Mouse (Mus musculus) hindbrain, embryonic 14.5 days (tissue): Measurements from ENCODE around the gene Olfr668. TPM values are rescaled to one million over a fixed set of nuclear protein-coding genes. Genes with fewer than 3 reads are reported as not detected.
"Not testable (repeated sequence)": the region's sequence is repeated elsewhere in the genome, so short reads cannot be mapped to it uniquely, and the experiment has no call there.

Experiments
- ATAC-seq: fragments of 200-750 bp; cut with Nextera tagmentation; 2 replicates; pipeline ENCODE4 v1.8.0; 2017; ENCODE audit warnings: moderate number of reproducible peaks, mild to moderate bottlenecking, moderate TSS enrichment, moderate library complexity; ENCODE audit not compliant: low FRiP score
- DNase-seq: peaks from one replicate; pipeline ENCODE4 v3.0.0-alpha.2; 2015; ENCODE audit warnings: low spot score
- H3K27ac ChIP-seq: fragments of 300-500 bp; sonication (generic); 2 replicates; pipeline ENCODE4 v1.5.1; 2014; ENCODE audit warnings: mild to moderate bottlenecking, moderate library complexity
- H3K27me3 ChIP-seq: fragments of 300-500 bp; sonication (generic); 2 replicates; pipeline ENCODE4 v1.6.1; 2014; ENCODE audit warnings: mild to moderate bottlenecking, low read length, mixed read lengths; ENCODE audit not compliant: control insufficient read depth, insufficient read depth
- H3K36me3 ChIP-seq: fragments of 300-500 bp; sonication (generic); replicated peaks from 2 replicates; pipeline ENCODE4 v1.6.1; 2014; ENCODE audit not compliant: control insufficient read depth, insufficient read depth
- H3K4me1 ChIP-seq: fragments of 300-500 bp; sonication (generic); replicated peaks from 2 replicates; pipeline ENCODE4 v1.6.1; 2014; ENCODE audit warnings: antibody characterized with exemption, low read length, mixed read lengths; ENCODE audit not compliant: control insufficient read depth, insufficient read depth
- H3K4me2 ChIP-seq: fragments of 300-500 bp; sonication (generic); replicated peaks from 2 replicates; pipeline ENCODE4 v1.6.1; 2014; ENCODE audit warnings: mild to moderate bottlenecking, moderate library complexity
- H3K4me3 ChIP-seq: fragments of 300-500 bp; sonication (generic); replicated peaks from 2 replicates; pipeline ENCODE4 v1.5.1; 2014; ENCODE audit warnings: mild to moderate bottlenecking, low read length
- H3K9ac ChIP-seq: fragments of 300-500 bp; sonication (generic); 2 replicates; pipeline ENCODE4 v1.6.1; 2014
- H3K9me3 ChIP-seq: fragments of 300-500 bp; sonication (generic); 2 replicates; pipeline ENCODE4 v1.6.1; 2016; ENCODE audit warnings: low read length; ENCODE audit not compliant: control insufficient read depth
- WGBS: fragments of 180-500 bp; shearing (Covaris S2); extraction: QIAGEN DNeasy Blood & Tissue Kit; methylation state at CpG from one replicate; pipeline ENCODE4 v1.1.7; 2014; 5-methylcytosine and 5-hydroxymethylcytosine counted together
- polyA plus RNA-seq: library from polyadenylated mRNA; unstranded; fragments of >200 nt; fragmentation: Nextera tagmentation; extraction: Ambion mirVana; gene quantifications from 2 replicates; pipeline ENCODE4 v1.2.1, GENCODE M21; 2014

Gene Olfr668
- polyA plus RNA-seq = not detected in 2 replicates

GRCm38 (mm10) chr7:104927957-104928356 lies at the start of gene Olfr668:
Gene Olfr668 (minus strand): TSS chr7:104928057.
- Histone ChIP-seq H3K9ac (no peak within 1 kb of the TSS), H3K27me3 (no peaks in the 10 kb centered on the region), H3K36me3 (no peaks in the 10 kb centered on the region), H3K4me3 (no peak within 1 kb of the TSS), H3K27ac (no peak within 1 kb of the TSS), H3K4me2 (no peak within 1 kb of the TSS), H3K4me1 (no peaks in the 10 kb centered on the region), H3K9me3 (no peaks in the 10 kb centered on the region)
- ATAC-seq (no peak), DNase-seq (no peak)
- 79% methylated on average over 1 of the region's 1 CpGs for WGBS

- WGBS = 78% methylated on average over 2 of the region's 2 CpGs
- H3K27ac ChIP-seq, ATAC-seq, DNase-seq, H3K4me2 ChIP-seq, H3K27me3 ChIP-seq, H3K9me3 ChIP-seq, H3K4me1 ChIP-seq, H3K36me3 ChIP-seq, H3K9ac ChIP-seq, H3K4me3 ChIP-seq: not testable (repeated sequence)
Measured at GRCm38 (mm10) chr7:104972507-104972906, 44.6 kb upstream of the Olfr668 start.

GRCm38 (mm10) chr7:104962520-104962919 lies 34.7 kb upstream of the Olfr668 start, which contains the start of gene Olfr670:
Gene Olfr670 (minus strand): TSS chr7:104962620.
- H3K9me3 ChIP-seq = no peaks in the 10 kb centered on the region
- 61% methylated on average over 1 of the region's 1 CpGs for WGBS
- no peaks in the 10 kb centered on the region for H3K27me3 ChIP-seq
- no peak within 1 kb of the TSS for H3K4me3 ChIP-seq
- no peak within 1 kb of the TSS for H3K4me2 ChIP-seq
- no peak for ATAC-seq
- H3K36me3 ChIP-seq = no peaks in the 10 kb centered on the region
- H3K9ac ChIP-seq = no peak within 1 kb of the TSS
- no peak for DNase-seq
- H3K4me1 ChIP-seq = no peaks in the 10 kb centered on the region
- no peak within 1 kb of the TSS for H3K27ac ChIP-seq

GRCm38 (mm10) chr7:104950234-104950633 lies 22.4 kb upstream of the Olfr668 start:
- not testable (repeated sequence) for ATAC-seq, H3K27me3 ChIP-seq, H3K4me3 ChIP-seq, H3K36me3 ChIP-seq, H3K4me1 ChIP-seq, DNase-seq, H3K9me3 ChIP-seq, H3K27ac ChIP-seq, H3K9ac ChIP-seq, H3K4me2 ChIP-seq
- WGBS = 93% methylated on average over 16 of the region's 16 CpGs

GRCm38 (mm10) chr7:104933940-104934339 lies 6.1 kb upstream of the Olfr668 start, which contains the start of gene Olfr669:
Gene Olfr669 (plus strand): TSS chr7:104934240.
- Histone ChIP-seq H3K4me1 (no peaks in the 10 kb centered on the region), H3K36me3 (no peaks in the 10 kb centered on the region), H3K9ac (no peak within 1 kb of the TSS), H3K4me2 (no peak within 1 kb of the TSS), H3K27me3 (no peaks in the 10 kb centered on the region), H3K9me3 (no peaks in the 10 kb centered on the region), H3K27ac (no peak within 1 kb of the TSS), H3K4me3 (no peak within 1 kb of the TSS)
- WGBS = 92% methylated on average over 1 of the region's 1 CpGs
- DNase-seq = no peak
- ATAC-seq = no peak

- Histone ChIP-seq H3K27me3 (no peaks in the 10 kb centered on the region), H3K4me2 (no peak within 1 kb of the TSS), H3K9ac (no peak within 1 kb of the TSS), H3K27ac (no peak within 1 kb of the TSS), H3K9me3 (no peaks in the 10 kb centered on the region), H3K4me3 (no peak within 1 kb of the TSS), H3K4me1 (no peaks in the 10 kb centered on the region), H3K36me3 (no peaks in the 10 kb centered on the region)
- WGBS = 88% methylated on average over 1 of the region's 1 CpGs
- ATAC-seq (no peak), DNase-seq (no peak)
Measured at GRCm38 (mm10) chr7:104921382-104921781, 6.5 kb downstream of the Olfr668 start, which contains the start of gene Olfr667. Gene Olfr667 (minus strand): TSS chr7:104921482.

GRCm38 (mm10) chr7:104895852-104896251 lies 32.0 kb downstream of the Olfr668 start, which contains the start of gene Olfr666:
Gene Olfr666 (minus strand): TSS chr7:104895952.
- Histone ChIP-seq H3K27me3 (no peaks in the 10 kb centered on the region), H3K4me3 (no peak within 1 kb of the TSS)
- 87% methylated on average over 2 of the region's 2 CpGs for WGBS

GRCm38 (mm10) chr7:104877731-104878130 lies 50.1 kb downstream of the Olfr668 start, which contains the start of gene Olfr665:
Gene Olfr665 (plus strand): TSS chr7:104878031.
- Histone ChIP-seq H3K4me1 (no peaks in the 10 kb centered on the region), H3K9ac (no peak within 1 kb of the TSS), H3K9me3 (no peaks in the 10 kb centered on the region), H3K36me3 (no peaks in the 10 kb centered on the region), H3K27me3 (no peaks in the 10 kb centered on the region), H3K4me3 (no peak within 1 kb of the TSS), H3K4me2 (no peak within 1 kb of the TSS), H3K27ac (no peak within 1 kb of the TSS)
- no peak for DNase-seq
- WGBS = 52% methylated on average over 1 of the region's 1 CpGs
- no peak for ATAC-seq

More at GRCm38 (mm10) chr7:104895852-104896251, 32.0 kb downstream of the Olfr668 start, which contains the start of gene Olfr666:
- Histone ChIP-seq H3K4me2 (no peak within 1 kb of the TSS), H3K27ac (no peak within 1 kb of the TSS), H3K9ac (no peak within 1 kb of the TSS), H3K4me1 (no peaks in the 10 kb centered on the region), H3K9me3 (no peaks in the 10 kb centered on the region), H3K36me3 (no peaks in the 10 kb centered on the region)
- no peak for DNase-seq
- no peak for ATAC-seq
